Mouse (Mus musculus) forebrain, embryonic 14.5 days (tissue): ENCODE results near the gene Baz1a. TPM values are rescaled to one million over a fixed set of nuclear protein-coding genes. Genes with fewer than 3 reads are reported as not detected.

ENCODE experiments used
- ATAC-seq: fragments of 200-750 bp; cut with Nextera tagmentation; 2 replicates; pipeline ENCODE4 v1.8.0; 2017; ENCODE audit warnings: mild to moderate bottlenecking, moderate library complexity
- DNase-seq: peaks from one replicate; pipeline ENCODE4 v3.0.0-alpha.2; 2015; ENCODE audit warnings: low spot score
- H3K27ac ChIP-seq: fragments of 300-500 bp; sonication (generic); 2 replicates; pipeline ENCODE4 v1.5.1; 2014; ENCODE audit warnings: low read depth, mild to moderate bottlenecking, control low read depth, low read length, moderate library complexity
- H3K27me3 ChIP-seq: fragments of 300-500 bp; sonication (generic); replicated peaks from 2 replicates; pipeline ENCODE4 v1.6.1; 2014; ENCODE audit warnings: low read length, control low read depth, mixed read lengths; ENCODE audit not compliant: control insufficient read depth, insufficient read depth
- H3K36me3 ChIP-seq: fragments of 300-500 bp; sonication (generic); 2 replicates; pipeline ENCODE4 v1.6.1; 2014; ENCODE audit warnings: low read length, control low read depth; ENCODE audit not compliant: control insufficient read depth, insufficient read depth
- H3K4me1 ChIP-seq: fragments of 300-500 bp; sonication (generic); 2 replicates; pipeline ENCODE4 v1.6.1; 2014; ENCODE audit warnings: antibody characterized with exemption, low read length, control low read depth; ENCODE audit not compliant: control insufficient read depth, insufficient read depth
- H3K4me2 ChIP-seq: fragments of 300-500 bp; sonication (generic); 2 replicates; pipeline ENCODE4 v1.6.1; 2014; ENCODE audit warnings: mild to moderate bottlenecking, control low read depth, low read length
- H3K4me3 ChIP-seq: fragments of 300-500 bp; sonication (generic); 2 replicates; pipeline ENCODE4 v1.5.1; 2014; ENCODE audit warnings: low read depth, low read length, control low read depth
- H3K9ac ChIP-seq: fragments of 300-500 bp; sonication (generic); 2 replicates; pipeline ENCODE4 v1.6.1; 2014; ENCODE audit warnings: mild to moderate bottlenecking, low read length, control low read depth, moderate library complexity
- H3K9me3 ChIP-seq: fragments of 300-500 bp; sonication (generic); replicated peaks from 2 replicates; pipeline ENCODE4 v1.6.1; 2016; ENCODE audit warnings: low read length, control low read depth, mixed read lengths; ENCODE audit not compliant: control insufficient read depth
- WGBS: fragments of 180-500 bp; shearing (Covaris S2); extraction: QIAGEN DNeasy Blood & Tissue Kit; methylation state at CpG from one replicate; pipeline ENCODE4 v1.1.7; 2014; 5-methylcytosine and 5-hydroxymethylcytosine counted together
- polyA plus RNA-seq: library from polyadenylated mRNA; unstranded; fragments of >200 nt; fragmentation: Nextera tagmentation; extraction: Ambion mirVana; gene quantifications from 2 replicates; pipeline ENCODE4 v1.2.1, GENCODE M21; 2014

Baz1a gene
- polyA plus RNA-seq, 1 experiment from 2014 or later: 13.6 TPM

DNA sequence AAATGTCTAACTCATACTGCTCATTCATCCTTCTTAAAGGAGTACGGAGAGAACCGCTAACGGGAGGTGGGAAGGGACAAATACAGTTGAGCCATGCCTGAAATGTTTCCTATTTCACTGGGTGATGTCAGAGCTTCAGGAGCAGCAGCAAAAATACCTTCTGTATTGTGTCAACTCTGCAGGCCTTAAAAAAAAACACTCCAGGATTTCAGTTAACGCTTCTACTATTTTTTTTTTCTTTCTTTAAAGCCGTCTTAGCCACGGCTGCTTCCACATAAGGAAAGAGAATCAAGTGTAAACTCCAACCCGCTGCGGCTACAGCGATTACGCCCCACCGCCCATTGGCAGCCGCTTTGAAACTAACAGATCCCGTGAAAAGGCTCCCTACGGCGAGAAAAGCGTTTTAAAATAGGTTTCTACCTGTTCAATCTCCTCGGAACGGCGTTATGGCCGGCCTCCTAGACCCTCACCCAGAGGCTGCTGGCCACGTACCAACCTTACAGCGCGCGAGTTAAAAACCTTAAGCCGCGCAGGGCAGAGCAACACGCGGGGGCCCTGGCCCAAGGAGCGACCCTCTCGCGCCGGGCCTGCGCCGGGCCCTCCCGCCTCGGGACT is 152.1 kb downstream of the Baz1a start:
- Histone ChIP-seq H3K27me3 (no peaks in the 10 kb centered on the region), H3K4me1 (peaks cover 12% of the 10 kb centered on the region), H3K4me3 (peak overlapping the region; percentile 64), H3K4me2 (peak overlapping the region; percentile 72), H3K36me3 (peaks cover 19% of the 10 kb centered on the region), H3K9me3 (no peaks in the 10 kb centered on the region), H3K9ac (peak overlapping the region; percentile 83), H3K27ac (peak overlapping the region; percentile 99)
- ATAC-seq: peak; percentile 16; the same call in 1 of the 2 replicates
- under 1% methylated on average over 36 of the region's 36 CpGs for WGBS
- peak; percentile 78 for DNase-seq

DNA sequence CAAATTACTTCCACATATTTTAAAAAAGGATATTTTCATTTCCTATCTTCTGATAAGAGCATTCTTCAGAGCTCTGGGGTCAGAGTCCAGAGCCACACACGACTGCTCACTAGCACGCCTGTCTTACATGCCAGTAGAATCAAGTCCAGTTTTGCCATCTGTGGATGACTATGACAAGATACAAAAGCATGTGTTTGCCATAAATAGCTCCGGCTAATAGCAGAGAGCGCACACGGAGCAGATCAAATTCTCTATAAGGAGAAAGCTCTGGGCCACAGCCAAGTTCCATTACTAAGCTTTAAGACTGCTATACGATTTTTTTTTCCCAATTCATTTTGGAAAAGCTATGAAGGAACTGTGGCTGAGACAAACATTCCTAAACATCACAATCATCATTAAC is 154.6 kb downstream of the Baz1a start:
- ATAC-seq (no peak), DNase-seq (peak; percentile 52)
- Histone ChIP-seq H3K27ac (no peak overlapping the region), H3K9ac (0 out of 2 replicates have a peak overlapping the region, but pooled peaks have one; percentile 3), H3K9me3 (no peaks in the 10 kb centered on the region), H3K4me1 (peaks cover 12% of the 10 kb centered on the region), H3K4me3 (no peak overlapping the region), H3K36me3 (peaks cover 33% of the 10 kb centered on the region), H3K4me2 (peak overlapping the region; percentile 11; the same call in 1 of the 2 replicates), H3K27me3 (no peaks in the 10 kb centered on the region)
- 64% methylated on average over 6 of the region's 6 CpGs for WGBS

DNA sequence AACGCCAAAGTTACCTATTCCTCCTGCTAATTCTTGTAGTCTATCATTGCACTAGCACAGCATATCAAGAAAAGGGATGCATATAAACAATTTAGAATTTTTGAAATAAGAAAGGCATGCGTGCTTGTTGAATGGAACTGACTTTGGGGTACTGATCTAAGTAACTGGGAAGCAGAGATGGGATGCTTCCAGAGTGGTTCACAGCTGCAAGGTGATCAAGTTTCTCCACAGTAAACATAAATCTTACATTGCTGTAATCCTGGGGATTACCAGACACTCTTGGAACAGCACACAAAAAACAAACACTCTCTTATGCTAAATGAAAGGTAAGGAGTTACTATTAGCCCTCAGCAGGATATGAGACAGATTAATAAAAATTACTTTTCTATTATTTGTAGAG is 163.6 kb downstream of the Baz1a start:
- no peak overlapping the region for H3K4me2 ChIP-seq
- DNase-seq: no peak
- H3K36me3 ChIP-seq: peaks cover 8% of the 10 kb centered on the region; the same call in 1 of the 2 replicates
- no peak overlapping the region for H3K9ac ChIP-seq
- no peak overlapping the region for H3K27ac ChIP-seq
- 94% methylated on average over 2 of the region's 2 CpGs for WGBS
- H3K27me3 ChIP-seq: no peaks in the 10 kb centered on the region
- H3K4me1 ChIP-seq: no peaks in the 10 kb centered on the region
- no peak for ATAC-seq
- H3K4me3 ChIP-seq: no peak overlapping the region
- H3K9me3 ChIP-seq: no peaks in the 10 kb centered on the region

DNA sequence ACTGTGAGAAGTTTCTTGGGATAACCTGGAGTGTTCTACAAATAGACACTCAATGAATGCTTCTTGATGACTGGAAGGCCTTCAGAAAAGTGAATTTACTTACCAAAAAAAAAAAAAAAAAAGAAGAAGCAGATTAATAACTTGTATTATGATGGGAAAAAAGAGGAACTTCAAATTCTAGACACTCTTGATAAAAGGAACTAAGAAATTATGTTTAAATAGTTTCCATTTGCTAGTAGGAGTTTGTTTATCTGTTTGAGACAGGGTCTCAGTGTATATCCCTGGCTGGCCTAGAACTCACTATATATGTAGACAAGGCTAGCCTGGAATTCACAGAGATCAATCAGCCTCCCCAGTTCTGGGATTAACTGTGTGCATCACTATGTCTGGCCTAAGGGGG is 169.7 kb downstream of the Baz1a start:
- no peak overlapping the region for H3K9ac ChIP-seq
- no peaks in the 10 kb centered on the region for H3K27me3 ChIP-seq
- H3K4me1 ChIP-seq: no peaks in the 10 kb centered on the region
- no peak overlapping the region for H3K4me2 ChIP-seq
- no peaks in the 10 kb centered on the region for H3K36me3 ChIP-seq
- no peak overlapping the region for H3K27ac ChIP-seq
- DNase-seq: no peak
- H3K9me3 ChIP-seq: no peaks in the 10 kb centered on the region
- ATAC-seq: no peak
- no peak overlapping the region for H3K4me3 ChIP-seq

Other genes starting within 250 kb of the Baz1a start
- gene Snx6, start 218.6 kb downstream of the Baz1a start, polyA plus RNA-seq: 187 and 194 TPM in 2 replicates
- gene Cfl2, start 151.5 kb downstream of the Baz1a start, polyA plus RNA-seq: 375 and 380 TPM in 2 replicates
- not detected in 2 replicates for gene Gm20403, start 27.8 kb downstream of the Baz1a start, polyA plus RNA-seq
- 32.8 and 36.0 TPM in 2 replicates for gene 2700097O09Rik, start 65.8 kb upstream of the Baz1a start, polyA plus RNA-seq
- gene Srp54a, start 65.9 kb upstream of the Baz1a start, polyA plus RNA-seq: 216 and 245 TPM in 2 replicates
- 27.0 and 36.7 TPM in 2 replicates for gene Fam177a, start 110.1 kb upstream of the Baz1a start, polyA plus RNA-seq
- 61.2 and 76.4 TPM in 2 replicates for gene Srp54b, start 140.8 kb upstream of the Baz1a start, polyA plus RNA-seq
- not detected in 2 replicates for gene 1700047I17Rik2, start 185.2 kb upstream of the Baz1a start, polyA plus RNA-seq
- 80.1 and 89.6 TPM in 2 replicates for gene Srp54c, start 215.8 kb upstream of the Baz1a start, polyA plus RNA-seq